Mouse (Mus musculus) liver, adult 2 months (tissue): ENCODE data around the gene Fbrsl1.

ENCODE experiments used
- CTCF ChIP-seq: fragments of 200-500 bp; IDR thresholded peaks from 2 replicates; pipeline ENCODE4 v1.5.1; 2011; ENCODE audit warnings: low read depth, low read length, control low read depth
- POLR2A ChIP-seq: fragments of 200-500 bp; IDR thresholded peaks from 2 replicates; pipeline ENCODE4 v1.6.1; 2011; ENCODE audit warnings: low read length, control low read depth; ENCODE audit not compliant: insufficient read depth; ENCODE audit errors: extremely low read depth

GRCm38 (mm10) chr5:110415022-110415421 lies 33.3 kb downstream of the Fbrsl1 start:
- TF ChIP-seq POLR2A: no peak
- no peak for TF ChIP-seq CTCF
